Mouse (Mus musculus) liver, embryonic 14.5 days (tissue): Measurements from ENCODE around the gene Selenow. TPM values are rescaled to one million over a fixed set of nuclear protein-coding genes. Genes with fewer than 3 reads are reported as not detected.

Experiments used
- ATAC-seq: fragments of 200-750 bp; cut with Nextera tagmentation; 2 replicates; pipeline ENCODE4 v1.8.0; 2017; ENCODE audit warnings: moderate number of reproducible peaks, mild to moderate bottlenecking, moderate library complexity; ENCODE audit not compliant: insufficient read depth
- DNase-seq, 3 experiments: peaks; one replicate each; pipeline ENCODE4 v3.0.0-alpha.2; 2012 to 2013; ENCODE audit warnings: low read depth in 3 of 3, low spot score in 3 of 3
- H3K27ac ChIP-seq: fragments of 300-500 bp; sonication (generic); 2 replicates; pipeline ENCODE4 v1.5.1; 2014; ENCODE audit warnings: moderate library complexity, mild to moderate bottlenecking, control low read depth, inconsistent platforms
- H3K27me3 ChIP-seq: fragments of 300-500 bp; sonication (generic); 2 replicates; pipeline ENCODE4 v1.6.1; 2014; ENCODE audit warnings: mild to moderate bottlenecking, low read length, moderate library complexity; ENCODE audit not compliant: control insufficient read depth, insufficient read depth
- H3K36me3 ChIP-seq: fragments of 300-500 bp; sonication (generic); replicated peaks from 2 replicates; pipeline ENCODE4 v1.6.1; 2014; ENCODE audit warnings: low read depth; ENCODE audit not compliant: control insufficient read depth, insufficient read depth
- H3K4me1 ChIP-seq, 2 experiments: fragments of 200-500 bp in 1 of 2; fragments of 300-500 bp in 1 of 2; sonication (generic) in 1 of 2; replicated peaks; 2 replicates each; pipeline ENCODE4 v1.6.1; 2012 to 2014; ENCODE audit warnings: antibody characterized with exemption in 1 of 2, inconsistent platforms in 1 of 2, low read length in 1 of 2; ENCODE audit not compliant: control insufficient read depth in 2 of 2, insufficient read depth in 2 of 2
- H3K4me2 ChIP-seq: fragments of 300-500 bp; sonication (generic); 2 replicates; pipeline ENCODE4 v1.6.1; 2014; ENCODE audit warnings: low read depth, mild to moderate bottlenecking, control low read depth, moderate library complexity
- H3K4me3 ChIP-seq, 2 experiments: fragments of 200-500 bp in 1 of 2; fragments of 300-500 bp in 1 of 2; sonication (generic) in 1 of 2; 2 replicates each; pipeline ENCODE4 v1.5.1; 2012 to 2014; ENCODE audit warnings: low read depth in 2 of 2, low read length in 2 of 2, mild to moderate bottlenecking in 2 of 2, control low read depth in 1 of 2, inconsistent platforms in 1 of 2, moderate library complexity in 1 of 2; ENCODE audit not compliant: insufficient read depth in 1 of 2
- H3K9ac ChIP-seq: fragments of 300-500 bp; sonication (generic); replicated peaks from 2 replicates; pipeline ENCODE4 v1.6.1; 2014; ENCODE audit warnings: mild to moderate bottlenecking, control low read depth, moderate library complexity
- H3K9me3 ChIP-seq: fragments of 300-500 bp; sonication (generic); 2 replicates; pipeline ENCODE4 v1.6.1; 2016; ENCODE audit warnings: low read length, mixed read lengths; ENCODE audit not compliant: control insufficient read depth
- CTCF ChIP-seq: IDR thresholded peaks from 2 replicates; pipeline ENCODE4 v1.5.1; 2016; ENCODE audit warnings: antibody characterized with exemption, low read depth, control low read depth
- EP300 ChIP-seq: IDR thresholded peaks from 2 replicates; pipeline ENCODE4 v1.6.1; 2016; ENCODE audit warnings: antibody characterized with exemption, low read depth
- WGBS: fragments of 180-500 bp; shearing (Covaris S2); extraction: QIAGEN DNeasy Blood & Tissue Kit; methylation state at CpG from one replicate; pipeline ENCODE4 v1.1.7; 2014; ENCODE audit not compliant: insufficient replicate concordance; 5-methylcytosine and 5-hydroxymethylcytosine counted together
- polyA plus RNA-seq, 2 experiments: library from polyadenylated mRNA; depleted of rRNA in 1 of 2; stranded (reverse) in 1 of 2; unstranded in 1 of 2; fragments of >200 nt; fragmentation: Nextera tagmentation in 1 of 2; extraction: Ambion mirVana in 1 of 2; gene quantifications; 2 replicates each; pipeline versions ENCODE4 v1.2.1 to v1.2.3; 2012 to 2014

The Selenow gene
- polyA plus RNA-seq, 2 experiments, result 186 to 334 TPM

DNA sequence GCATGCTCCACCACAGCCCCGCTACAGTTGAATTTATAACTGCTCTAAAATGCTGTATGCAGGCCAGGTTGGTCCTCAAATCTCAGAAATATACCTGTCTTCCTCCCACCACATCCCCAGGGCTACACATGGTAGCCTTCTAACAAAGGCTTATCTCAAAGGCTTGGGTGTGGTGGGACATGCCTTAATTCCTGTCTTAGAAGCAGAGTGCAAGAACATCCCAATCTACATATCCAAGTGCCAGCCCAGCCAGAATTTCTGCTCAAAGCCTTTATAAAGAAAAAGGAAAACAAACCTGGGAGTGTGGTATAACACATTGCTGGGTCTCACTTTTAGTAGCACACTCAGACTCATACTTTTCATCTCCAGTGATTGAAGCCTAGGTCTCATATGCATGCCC, 28.0 kb downstream of the Selenow start:
- ATAC-seq (no peak), DNase-seq (no peak)
- Histone ChIP-seq H3K9ac (no peak overlapping the region), H3K27ac (no peak overlapping the region), H3K4me3 (no peak overlapping the region), H3K36me3 (no peaks in the 10 kb centered on the region), H3K4me1 (no peaks in the 10 kb centered on the region), H3K4me2 (no peak overlapping the region), H3K27me3 (no peaks in the 10 kb centered on the region), H3K9me3 (no peaks in the 10 kb centered on the region)
- 46% methylated on average over 1 of the region's 1 CpGs for WGBS
- TF ChIP-seq EP300, result no peak
- TF ChIP-seq CTCF, result no peak

DNA sequence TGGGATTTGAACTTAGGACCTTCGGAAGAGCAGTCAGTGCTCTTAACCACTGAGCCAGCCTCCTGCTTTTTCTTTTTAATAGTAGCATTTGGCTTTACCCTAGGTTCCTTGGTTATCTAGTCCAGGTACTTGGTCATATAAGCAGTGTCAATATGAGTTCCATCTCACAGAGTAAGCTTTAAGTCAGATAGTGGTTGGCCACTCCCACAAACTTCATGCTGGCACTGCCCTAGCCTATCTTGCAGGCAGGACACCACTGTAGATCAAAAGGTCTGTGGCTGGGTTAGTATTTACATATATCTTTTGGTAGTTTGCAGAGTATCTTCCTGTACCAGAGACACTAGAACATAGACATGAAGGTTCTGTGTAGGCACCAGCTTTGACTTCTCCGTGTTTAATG, 38.1 kb downstream of the Selenow start:
- H3K27me3 ChIP-seq, result no peaks in the 10 kb centered on the region
- 74% methylated on average over 2 of the region's 2 CpGs for WGBS
- H3K36me3 ChIP-seq, result no peaks in the 10 kb centered on the region
- no peaks in the 10 kb centered on the region for H3K9me3 ChIP-seq
- H3K4me3 ChIP-seq, result no peak overlapping the region
- no peak overlapping the region for H3K27ac ChIP-seq
- no peaks in the 10 kb centered on the region for H3K4me1 ChIP-seq
- H3K4me2 ChIP-seq, result no peak overlapping the region
- TF ChIP-seq EP300 (no peak), CTCF (no peak)
- ATAC-seq (no peak), DNase-seq (no peak)
- no peak overlapping the region for H3K9ac ChIP-seq

DNA sequence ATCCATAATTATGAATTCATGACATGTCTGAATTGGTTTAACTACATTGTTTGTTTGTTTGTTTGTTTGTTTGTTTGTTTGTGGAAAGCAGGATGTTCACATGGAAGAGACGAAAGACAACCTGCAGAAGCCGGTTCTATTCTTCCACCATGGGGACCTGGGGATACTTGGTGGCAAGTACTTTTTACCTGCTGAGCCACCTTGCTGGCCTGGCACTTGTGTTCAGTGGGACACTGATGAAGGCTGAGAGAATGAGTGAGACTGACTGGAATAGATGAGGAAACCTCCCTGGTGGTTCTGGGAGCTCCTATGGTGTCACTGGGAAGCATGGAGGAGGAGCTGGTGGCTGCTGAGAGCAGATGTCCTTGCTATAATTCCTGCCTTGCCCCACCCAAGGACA, 39.9 kb downstream of the Selenow start, which contains the start of gene Crxos:
Crxos (plus strand) TSS at position 301 of the 400 bp plus-strand sequence.
- Histone ChIP-seq H3K27me3 (no peaks in the 10 kb centered on the region), H3K27ac (no peak within 1 kb of the TSS), H3K4me2 (no peak within 1 kb of the TSS), H3K36me3 (no peaks in the 10 kb centered on the region), H3K4me3 (no peak within 1 kb of the TSS), H3K9ac (no peak within 1 kb of the TSS), H3K9me3 (no peaks in the 10 kb centered on the region), H3K4me1 (no peaks in the 10 kb centered on the region)
- ATAC-seq (no peak), DNase-seq (no peak)
- no peak for TF ChIP-seq EP300
- TF ChIP-seq CTCF, result no peak
- WGBS, result 61% methylated on average over 2 of the region's 2 CpGs

DNA sequence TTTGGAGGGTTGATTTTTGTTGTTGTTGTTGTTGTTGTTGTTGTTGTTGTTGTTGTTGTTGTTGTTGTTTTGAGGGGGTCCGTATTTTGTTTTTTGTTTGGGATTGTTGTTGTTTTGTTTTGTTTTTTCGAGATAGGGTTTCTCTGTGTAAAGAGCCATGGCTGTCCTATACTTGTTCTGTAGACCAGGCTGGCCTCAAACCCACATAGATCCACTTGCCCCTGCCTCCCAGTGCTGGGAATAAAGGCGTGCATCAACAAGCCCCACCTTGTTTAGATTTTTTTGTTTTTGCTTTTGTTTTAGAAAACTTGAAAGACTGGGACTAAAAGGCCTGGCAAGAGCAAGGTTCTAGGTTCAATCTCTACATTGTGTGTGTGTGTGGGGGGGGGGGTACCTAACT, 40.4 kb downstream of the Selenow start:
- Histone ChIP-seq H3K4me1 (no peaks in the 10 kb centered on the region), H3K27me3 (no peaks in the 10 kb centered on the region), H3K9ac (no peak overlapping the region), H3K4me3 (no peak overlapping the region), H3K4me2 (no peak overlapping the region), H3K27ac (no peak overlapping the region), H3K36me3 (no peaks in the 10 kb centered on the region), H3K9me3 (no peaks in the 10 kb centered on the region)
- DNase-seq (no peak), ATAC-seq (no peak)
- no peak for TF ChIP-seq EP300
- no peak for TF ChIP-seq CTCF
- 42% methylated on average over 3 of the region's 3 CpGs for WGBS

DNA sequence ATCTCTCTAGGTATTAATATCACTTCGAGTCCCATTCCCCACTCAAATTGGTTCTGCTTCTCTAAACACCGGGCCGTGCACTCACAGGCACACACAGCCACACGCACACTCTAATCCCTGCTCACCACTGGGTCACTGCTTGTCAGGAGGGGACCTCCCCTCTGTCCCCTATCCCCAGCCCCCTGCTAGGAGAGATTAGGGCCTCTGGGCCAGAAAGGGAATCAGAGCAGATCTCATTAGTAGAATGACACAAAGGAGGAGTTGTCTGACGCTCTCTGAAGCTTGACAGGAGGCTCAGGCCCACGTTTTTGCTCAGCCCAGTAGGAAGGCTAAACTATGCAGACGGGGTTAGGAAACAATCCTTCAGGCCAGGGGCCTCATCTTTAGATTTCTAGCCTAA, 40.8 kb downstream of the Selenow start:
- no peak for DNase-seq
- 17% methylated on average over 7 of the region's 7 CpGs for WGBS
- no peak for ATAC-seq
- Histone ChIP-seq H3K4me3 (no peak overlapping the region), H3K9ac (no peak overlapping the region), H3K36me3 (no peaks in the 10 kb centered on the region), H3K4me2 (no peak overlapping the region), H3K9me3 (no peaks in the 10 kb centered on the region), H3K4me1 (no peaks in the 10 kb centered on the region), H3K27me3 (no peaks in the 10 kb centered on the region), H3K27ac (no peak overlapping the region)
- TF ChIP-seq CTCF (no peak), EP300 (no peak)

DNA sequence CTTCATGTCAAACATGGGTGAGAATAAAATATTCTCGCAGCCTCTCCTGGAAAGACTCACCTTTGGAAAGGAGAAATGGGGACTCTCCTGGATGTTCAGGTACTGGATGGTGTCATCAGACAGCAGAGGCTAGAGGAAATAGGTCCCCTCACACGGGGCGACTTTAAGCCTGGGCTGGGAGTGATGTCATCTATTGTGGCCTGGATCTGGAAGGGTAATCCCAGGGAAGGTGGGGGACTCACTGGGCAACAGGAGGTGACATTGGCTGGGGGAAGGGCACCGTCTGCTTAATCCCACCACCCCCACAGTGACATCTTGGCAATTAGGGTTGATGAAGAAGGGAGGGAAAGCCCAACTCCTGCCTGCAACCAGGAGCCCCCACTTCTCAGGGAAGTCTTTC, 42.4 kb downstream of the Selenow start, which contains the start of gene Crx:
Crx (minus strand) TSS at position 213 of the 400 bp plus-strand sequence.
- DNase-seq, result no peak
- Histone ChIP-seq H3K4me2 (no peak within 1 kb of the TSS), H3K9me3 (no peaks in the 10 kb centered on the region), H3K9ac (no peak within 1 kb of the TSS), H3K4me1 (no peaks in the 10 kb centered on the region), H3K27me3 (no peaks in the 10 kb centered on the region), H3K36me3 (no peaks in the 10 kb centered on the region), H3K27ac (no peak within 1 kb of the TSS), H3K4me3 (no peak within 1 kb of the TSS)
- ATAC-seq, result no peak
- WGBS, result 17% methylated on average over 4 of the region's 4 CpGs
- no peak for TF ChIP-seq CTCF
- no peak for TF ChIP-seq EP300

Other genes starting within 250 kb of the Selenow start
- not detected in 2 replicates for gene Obox5, start 172.3 kb downstream of the Selenow start, polyA plus RNA-seq (2012; rRNA removed)
- not detected in 2 replicates for gene Obox5, start 172.3 kb downstream of the Selenow start, polyA plus RNA-seq (2014; fragmentation: Nextera tagmentation; extraction: Ambion mirVana)
- gene Obox6, start 82.7 kb downstream of the Selenow start, polyA plus RNA-seq (2012; rRNA removed), result not detected in 2 replicates
- not detected in 2 replicates for gene Obox6, start 82.7 kb downstream of the Selenow start, polyA plus RNA-seq (2014; fragmentation: Nextera tagmentation; extraction: Ambion mirVana)
- gene Crx, start 42.4 kb downstream of the Selenow start, polyA plus RNA-seq (2012; rRNA removed), result not detected in 2 replicates
- not detected in 2 replicates for gene Crx, start 42.4 kb downstream of the Selenow start, polyA plus RNA-seq (2014; fragmentation: Nextera tagmentation; extraction: Ambion mirVana)
- gene Crxos, start 39.8 kb downstream of the Selenow start, polyA plus RNA-seq (2012; rRNA removed), result not detected in 2 replicates
- not detected in 2 replicates for gene Crxos, start 39.8 kb downstream of the Selenow start, polyA plus RNA-seq (2014; fragmentation: Nextera tagmentation; extraction: Ambion mirVana)
- gene Nop53, start 23.7 kb upstream of the Selenow start, polyA plus RNA-seq (2012; rRNA removed), result 32.1 and 56.9 TPM in 2 replicates
- gene Nop53, start 23.7 kb upstream of the Selenow start, polyA plus RNA-seq (2014; fragmentation: Nextera tagmentation; extraction: Ambion mirVana), result 75.9 and 96.8 TPM in 2 replicates
- 2.5 and 2.7 TPM in 2 replicates for gene Ehd2, start 45.2 kb upstream of the Selenow start, polyA plus RNA-seq (2012; rRNA removed)
- 3.0 and 3.2 TPM in 2 replicates for gene Ehd2, start 45.2 kb upstream of the Selenow start, polyA plus RNA-seq (2014; fragmentation: Nextera tagmentation; extraction: Ambion mirVana)
- gene Bicra, start 125.5 kb upstream of the Selenow start, polyA plus RNA-seq (2012; rRNA removed), result 1.8 and 2.2 TPM in 2 replicates
- 0.83 and 1.5 TPM in 2 replicates for gene Bicra, start 125.5 kb upstream of the Selenow start, polyA plus RNA-seq (2014; fragmentation: Nextera tagmentation; extraction: Ambion mirVana)
- gene Zfp541, start 139.4 kb upstream of the Selenow start, polyA plus RNA-seq (2012; rRNA removed), result 0.02 TPM in 1 of 2 replicates, not detected in the other
- gene Zfp541, start 139.4 kb upstream of the Selenow start, polyA plus RNA-seq (2014; fragmentation: Nextera tagmentation; extraction: Ambion mirVana), result not detected in 2 replicates
- gene Napa, start 176.1 kb upstream of the Selenow start, polyA plus RNA-seq (2012; rRNA removed), result 88.9 and 110 TPM in 2 replicates
- gene Napa, start 176.1 kb upstream of the Selenow start, polyA plus RNA-seq (2014; fragmentation: Nextera tagmentation; extraction: Ambion mirVana), result 107 and 112 TPM in 2 replicates
- 5.7 and 7.5 TPM in 2 replicates for gene Kptn, start 197.5 kb upstream of the Selenow start, polyA plus RNA-seq (2012; rRNA removed)
- 8.2 and 8.6 TPM in 2 replicates for gene Kptn, start 197.5 kb upstream of the Selenow start, polyA plus RNA-seq (2014; fragmentation: Nextera tagmentation; extraction: Ambion mirVana)
- 0.08 and 0.11 TPM in 2 replicates for gene Slc8a2, start 207.4 kb upstream of the Selenow start, polyA plus RNA-seq (2012; rRNA removed)
- not detected in 2 replicates for gene Slc8a2, start 207.4 kb upstream of the Selenow start, polyA plus RNA-seq (2014; fragmentation: Nextera tagmentation; extraction: Ambion mirVana)